20 mouse cellular contexts compared by ENCODE assay signal in genomic region chr11:22808040-22808439, GRCm38 (mm10).
"Had no signal": no experiment of that assay in that cellular context is flagged by ENCODE, and none has a peak within 500 bp of the region (broad histone marks: within the 10 kb centered on the region; RNA-seq: fewer than 3 reads in every experiment).

No protein-coding gene starts in this region.

- H3K9ac ChIP-seq: limb, embryonic 13.5 days; lung, embryonic 14.5 days; neural tube, embryonic 12.5 days; neural tube, embryonic 15.5 days had no signal

- DNase-seq: kidney, adult 18-20 months; kidney, adult 9 months; kidney, postnatal 14 days; kidney, postnatal 4 days; lung, embryonic 14.5 days; midbrain, embryonic 14.5 days; right cerebral cortex, adult 18-20 months; right cerebral cortex, postnatal 14 days; right cerebral cortex, postnatal 4 days; thymus, adult 2 months; thymus, postnatal 25 days had no signal

- ATAC-seq: lung, postnatal 0 days had no signal

- H3K4me2 ChIP-seq: limb, embryonic 13.5 days; lung, embryonic 14.5 days; midbrain, embryonic 11.5 days; neural tube, embryonic 12.5 days; neural tube, embryonic 15.5 days had no signal

- H3K36me3 ChIP-seq: limb, embryonic 10.5 days; limb, embryonic 13.5 days; neural tube, embryonic 12.5 days; neural tube, embryonic 15.5 days had no signal

- H3K4me3 ChIP-seq: limb, embryonic 10.5 days; limb, embryonic 13.5 days; megakaryocyte, embryonic 14.5 days; neural tube, embryonic 12.5 days; neural tube, embryonic 15.5 days had no signal

- H3K4me1 ChIP-seq: limb, embryonic 10.5 days; limb, embryonic 13.5 days; neural tube, embryonic 12.5 days; neural tube, embryonic 15.5 days had no signal

- H3K9me3 ChIP-seq: limb, embryonic 10.5 days; limb, embryonic 13.5 days; neural tube, embryonic 12.5 days; neural tube, embryonic 15.5 days had no signal

- H3K27me3 ChIP-seq: limb, embryonic 13.5 days; megakaryocyte, embryonic 14.5 days; neural tube, embryonic 12.5 days; neural tube, embryonic 15.5 days had no signal

- H3K27ac ChIP-seq: limb, embryonic 10.5 days; limb, embryonic 13.5 days; macrophage; neural tube, embryonic 12.5 days; neural tube, embryonic 15.5 days; stomach, postnatal 0 days had no signal
